Mouse (Mus musculus): ENCODE results near the gene Duxf3.
"Not testable (repeated sequence)": the region's sequence is repeated elsewhere in the genome, so short reads cannot be mapped to it uniquely, and the experiment has no call there.

Gene Duxf3

GRCm38 (mm10) chr10:58232641-58232969 lies at the start of gene Duxf3:
Gene Duxf3 (minus strand): TSS chr10:58232675.
- DNase-seq (ENCODE audit: low spot score) = not testable (repeated sequence)

GRCm38 (mm10) chr10:58282238-58282637 lies 49.8 kb upstream of the Duxf3 start:
- DNase-seq (ENCODE audit: low spot score) = no peak

- DNase-seq (ENCODE audit: low spot score) = peak; percentile 12
These were observed 26.0 kb upstream of the Duxf3 start for GRCm38 (mm10) chr10:58258466-58258865.

- DNase-seq (ENCODE audit: low spot score) = peak; percentile 17
These were observed 23.5 kb upstream of the Duxf3 start for GRCm38 (mm10) chr10:58255954-58256353.

GRCm38 (mm10) chr10:58255213-58255892 lies 22.9 kb upstream of the Duxf3 start, which contains the start of gene Gcc2:
Gene Gcc2 (plus strand): TSS chr10:58255497.
- peak; percentile 97 for DNase-seq (ENCODE audit: low spot score)

GRCm38 (mm10) chr10:58254635-58255175 lies 22.2 kb upstream of the Duxf3 start:
- DNase-seq (ENCODE audit: low spot score) = peak; percentile 9

- no peak for DNase-seq (ENCODE audit: low spot score)
These were observed 17.1 kb upstream of the Duxf3 start for GRCm38 (mm10) chr10:58249535-58249934.

- DNase-seq (ENCODE audit: low spot score) = peak; percentile 35
These were observed 6.7 kb upstream of the Duxf3 start for GRCm38 (mm10) chr10:58238984-58239740.

GRCm38 (mm10) chr10:58236613-58237012 lies 4.1 kb upstream of the Duxf3 start, which contains the start of gene Gm4981:
Gene Gm4981 (minus strand): TSS chr10:58236701.
- no peak for DNase-seq (ENCODE audit: low spot score)

- not testable (repeated sequence) for DNase-seq (ENCODE audit: low spot score)
These were observed 2.5 kb upstream of the Duxf3 start for GRCm38 (mm10) chr10:58234985-58235384.

GRCm38 (mm10) chr10:58233740-58234121 lies 1.3 kb upstream of the Duxf3 start:
- not testable (repeated sequence) for DNase-seq (ENCODE audit: low spot score)

GRCm38 (mm10) chr10:58233054-58233739 lies 722 bp upstream of the Duxf3 start:
- not testable (repeated sequence) for DNase-seq (ENCODE audit: low spot score)

GRCm38 (mm10) chr10:58231779-58232640 lies 465 bp downstream of the Duxf3 start:
- peak; percentile 34 for DNase-seq (ENCODE audit: low spot score)

GRCm38 (mm10) chr10:58231088-58231487 lies 1.4 kb downstream of the Duxf3 start:
- not testable (repeated sequence) for DNase-seq (ENCODE audit: low spot score)

- not testable (repeated sequence) for DNase-seq (ENCODE audit: low spot score)
These were observed 2.5 kb downstream of the Duxf3 start for GRCm38 (mm10) chr10:58230021-58230420.

GRCm38 (mm10) chr10:58227798-58228197 lies 4.7 kb downstream of the Duxf3 start:
- not testable (repeated sequence) for DNase-seq (ENCODE audit: low spot score)

- peak; percentile 25 for DNase-seq (ENCODE audit: low spot score)
These were observed 6.1 kb downstream of the Duxf3 start for GRCm38 (mm10) chr10:58226357-58226756.

GRCm38 (mm10) chr10:58224827-58225785 lies 7.4 kb downstream of the Duxf3 start, which contains the start of gene AW822073:
Gene AW822073 (minus strand): TSS chr10:58224930.
- not testable (repeated sequence) for DNase-seq (ENCODE audit: low spot score)

- not testable (repeated sequence) for DNase-seq (ENCODE audit: low spot score)
These were observed 8.3 kb downstream of the Duxf3 start for GRCm38 (mm10) chr10:58223972-58224805.
